Mouse (Mus musculus) Patski (cell line): ENCODE data around the gene Aph1a. TPM values are rescaled to one million over a fixed set of nuclear protein-coding genes. Genes with fewer than 3 reads are reported as not detected.
A peak's percentile ranks its signal among the peaks of the same experiment; 100 is the strongest.

Experiments
- ATAC-seq: fragments of 100-300 bp; one replicate; pipeline ENCODE4 v1.8.0; 2021
- CTCF ChIA-PET: fragments of 350-600 bp; sonication (Branson Sonifier 250); formaldehyde crosslinking; loops from one replicate; lab custom pipeline; 2022; ENCODE audit warnings: inconsistent platforms; lab: Charles Lee
- POLR2A ChIA-PET: fragments of 350-600 bp; sonication (Branson Sonifier 250); formaldehyde crosslinking; loops from one replicate; lab custom pipeline; 2022; ENCODE audit warnings: antibody characterized with exemption, inconsistent platforms; lab: Charles Lee
- DNase-seq: peaks from one replicate; pipeline ENCODE4 v3.0.0-alpha.2; 2011; ENCODE audit warnings: low read depth, low spot score
- H3K27me3 ChIP-seq: fragments of 371-371 bp; one replicate; pipeline ENCODE4 v1.5.1; 2021
- CTCF ChIP-seq: fragments of 100-300 bp; IDR thresholded peaks from one replicate; pipeline ENCODE4 v1.5.1; 2021
- in situ Hi-C: fragments of 300-500 bp; cut with MboI; formaldehyde crosslinking; loops from 3 replicates; pipeline ENCODE4 v1.11.1; 2018; ENCODE audit warnings: low pct_unique_long_range_greater_than_20kb, mixed read lengths
- polyA plus RNA-seq: library from polyadenylated mRNA; unstranded; gene quantifications from one replicate; pipeline ENCODE4 v1.2.3, GENCODE M21; 2021

Gene Aph1a
- polyA plus RNA-seq, 1 experiment from 2014 or later, result 297 TPM

DNA sequence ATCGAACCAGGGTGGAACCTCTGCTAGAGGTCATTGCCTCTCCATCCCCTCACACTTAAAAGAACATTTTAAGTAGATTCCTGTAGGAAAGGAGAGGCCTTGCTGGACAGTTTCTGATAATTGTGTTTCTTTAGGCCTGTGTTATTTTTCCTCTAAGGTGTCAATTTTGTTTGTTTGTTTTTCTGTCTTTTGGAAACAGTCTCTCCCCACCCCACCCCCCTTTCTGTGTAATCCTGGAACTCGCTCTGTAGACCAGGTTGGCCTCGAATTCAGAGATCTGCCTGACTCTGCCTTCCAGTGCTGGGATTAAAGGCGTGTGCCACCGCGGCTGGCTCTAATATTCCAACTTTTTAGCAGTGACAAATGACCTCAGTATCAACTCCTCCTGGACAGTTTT is 34.5 kb downstream of the Aph1a start:
- ATAC-seq, result no peak
- POLR2A ChIA-PET, result interaction anchor here (1.2 kb wide), 2 partner anchors 21 to 55 kb away, joined by 3 to 5 read pairs; no protein-coding TSS in a partner anchor
- no peak for DNase-seq

DNA sequence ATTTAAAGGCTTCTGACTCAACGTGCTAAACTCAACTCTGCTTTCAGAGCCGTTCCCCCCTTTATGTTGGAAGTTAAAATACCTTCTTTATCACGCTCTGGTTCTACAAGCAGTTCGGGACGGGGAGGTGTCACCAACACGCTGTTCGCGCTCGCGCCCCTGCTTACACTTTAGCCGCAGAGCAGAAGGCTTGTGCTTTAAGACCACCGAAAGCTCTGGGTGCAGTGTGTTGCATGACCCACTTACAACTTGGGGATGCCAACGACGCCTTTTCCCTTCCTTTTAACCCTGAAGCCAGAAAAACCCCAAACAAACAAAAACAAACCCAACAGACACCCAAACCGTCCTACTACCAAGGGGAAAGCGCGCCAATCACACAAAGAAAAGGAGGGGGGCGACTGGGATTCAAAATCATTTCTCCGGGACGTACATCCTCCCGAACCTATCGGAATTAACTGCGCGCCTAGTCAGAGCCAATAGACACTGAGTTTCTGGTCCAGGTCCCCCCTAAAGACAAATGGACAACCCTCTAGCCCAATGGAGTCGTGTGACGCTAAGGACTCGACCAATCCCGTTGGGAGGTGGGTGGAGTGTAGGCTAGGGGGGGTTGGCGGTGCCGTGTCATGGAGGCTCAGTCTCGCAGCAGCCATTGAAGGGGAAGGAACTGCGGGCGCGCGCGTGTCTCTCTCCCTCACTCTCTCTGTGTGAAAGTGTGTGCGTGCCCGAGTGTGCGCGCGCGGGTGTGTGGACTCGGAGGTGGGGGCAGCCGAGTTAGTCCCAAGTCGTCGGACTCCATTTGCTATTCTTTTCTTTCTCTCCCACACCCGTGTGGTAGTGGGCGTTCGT is 35.1 kb downstream of the Aph1a start, which contains the start of gene Anp32e:
Gene Anp32e (plus strand): TSS at position 589 of the 846 bp plus-strand sequence.
- DNase-seq (peak; percentile 99), ATAC-seq (peak; percentile 99)
- no peaks in the 10 kb centered on the region for H3K27me3 ChIP-seq
- ChIA-PET POLR2A (interaction anchor here (1.2 kb wide), 1 partner anchor 21 kb away, joined by 5 read pairs; no protein-coding TSS in a partner anchor), CTCF (no interaction called here)
- TF ChIP-seq CTCF, result no peak
- in situ Hi-C loops, result no loop called here

More for the DNA sequence above, 34.5 kb downstream of the Aph1a start:
- no peak for TF ChIP-seq CTCF
- CTCF ChIA-PET, result no interaction called here
- in situ Hi-C loops, result no loop called here
- H3K27me3 ChIP-seq, result no peaks in the 10 kb centered on the region

DNA sequence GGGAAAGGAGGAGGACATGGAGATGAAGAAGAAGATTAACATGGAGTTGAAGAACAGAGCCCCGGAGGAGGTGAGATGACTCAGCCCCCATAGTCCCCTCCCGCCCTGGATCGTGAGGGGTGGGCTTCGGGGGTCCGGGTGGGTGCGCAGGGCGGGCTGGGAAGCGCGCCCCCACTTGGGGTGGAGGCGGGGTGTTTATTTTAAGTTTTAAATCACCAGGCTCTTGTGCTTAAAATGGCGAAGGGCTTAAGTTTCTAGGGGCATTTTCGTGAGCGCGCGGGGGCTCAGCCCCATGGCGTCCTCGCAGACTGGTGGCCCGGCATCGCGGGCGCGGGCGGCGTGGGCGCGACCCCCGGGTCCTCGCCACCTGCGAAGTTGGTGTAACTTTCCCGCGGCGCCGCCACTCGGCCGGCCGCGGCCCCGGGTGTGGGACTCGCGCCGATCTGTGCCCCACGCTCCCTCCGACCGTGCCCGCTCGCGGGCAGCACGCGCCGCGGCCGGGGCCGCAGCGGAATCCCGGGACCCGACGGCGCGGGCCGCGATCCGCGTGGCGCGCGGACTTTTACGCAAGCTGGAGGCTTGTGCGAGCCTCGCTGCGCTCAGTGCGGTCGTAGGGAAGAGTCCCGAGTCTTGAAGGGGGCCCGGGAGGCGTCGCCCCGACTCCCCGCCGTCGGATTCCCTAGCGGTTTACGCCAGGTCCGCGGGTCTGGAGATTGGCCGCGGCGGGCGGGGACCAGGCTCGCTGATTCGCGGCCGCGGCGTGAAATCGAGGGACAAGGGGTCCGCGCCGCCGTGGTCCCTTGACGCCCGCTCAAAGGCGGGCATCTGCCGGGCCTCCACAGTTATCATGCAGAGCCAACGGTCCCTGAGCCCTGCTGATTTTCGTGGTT is 36.1 kb downstream of the Aph1a start:
- ATAC-seq, result peak; percentile 4
- in situ Hi-C loops, result no loop called here
- ChIA-PET CTCF (interaction anchor here (1.1 kb wide), 1 partner anchor 40 kb away, joined by 4 read pairs; no protein-coding TSS in a partner anchor), POLR2A (interaction anchor here (1.1 to 2.3 kb wide), 2 partner anchors 13 to 23 kb away, joined by 4 to 16 read pairs; no protein-coding TSS in a partner anchor)
- no peak for DNase-seq
- TF ChIP-seq CTCF, result no peak
- no peaks in the 10 kb centered on the region for H3K27me3 ChIP-seq

DNA sequence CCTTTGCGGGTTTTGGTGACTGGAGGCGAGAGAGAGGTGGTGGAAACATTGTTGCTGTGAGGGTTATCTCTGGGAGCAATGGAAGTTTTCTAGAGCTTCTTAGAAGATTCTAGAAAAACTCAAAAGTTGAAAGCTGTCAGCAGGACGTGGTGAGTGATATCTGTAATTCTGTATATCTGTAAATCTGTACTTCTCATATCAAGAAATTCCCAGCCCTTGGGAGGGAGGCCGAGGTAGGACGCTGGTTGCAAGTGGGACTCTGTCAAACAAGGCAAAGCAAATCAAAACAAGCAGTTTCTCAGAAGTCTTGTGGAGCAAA is 36.7 kb downstream of the Aph1a start:
- POLR2A ChIA-PET, result interaction anchor here (1.1 to 2.3 kb wide), 2 partner anchors 12 to 24 kb away, joined by 4 to 16 read pairs; no protein-coding TSS in a partner anchor
- ATAC-seq, result no peak
- in situ Hi-C loops, result no loop called here
- CTCF ChIA-PET, result interaction anchor here (0.8 to 1.1 kb wide), 4 partner anchors 24 to 53 kb away, joined by 3 to 6 read pairs (median 4); no protein-coding TSS in a partner anchor
- DNase-seq, result no peak
- H3K27me3 ChIP-seq, result no peaks in the 10 kb centered on the region
- TF ChIP-seq CTCF, result no peak

DNA sequence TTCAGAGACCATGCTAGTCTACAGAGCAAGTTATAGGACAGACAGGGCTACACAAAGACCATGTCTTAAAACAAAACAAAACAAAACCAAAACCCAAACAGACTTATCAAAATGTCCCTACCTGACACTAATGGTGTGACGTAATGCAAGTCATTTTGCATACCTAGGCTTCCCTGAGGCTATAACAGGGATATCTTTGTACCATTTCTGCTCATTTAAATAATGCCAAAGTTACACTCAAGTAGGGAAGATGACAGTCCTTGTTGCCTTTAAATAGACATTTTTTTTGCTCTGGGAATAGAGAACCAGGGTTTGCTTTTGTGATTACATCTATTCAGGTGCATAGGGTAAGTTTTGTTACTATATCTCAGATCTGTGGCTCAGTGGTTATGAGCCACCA is 37.7 kb downstream of the Aph1a start:
- no peak for ATAC-seq
- no peaks in the 10 kb centered on the region for H3K27me3 ChIP-seq
- in situ Hi-C loops, result no loop called here
- CTCF ChIA-PET, result interaction anchor here (1.0 to 1.1 kb wide), 2 partner anchors 25 to 41 kb away, joined by 4 to 6 read pairs; no protein-coding TSS in a partner anchor
- no peak for DNase-seq
- no peak for TF ChIP-seq CTCF
- POLR2A ChIA-PET, result interaction anchor here (1.1 to 2.3 kb wide), 2 partner anchors 11 to 25 kb away, joined by 4 to 16 read pairs; no protein-coding TSS in a partner anchor

DNA sequence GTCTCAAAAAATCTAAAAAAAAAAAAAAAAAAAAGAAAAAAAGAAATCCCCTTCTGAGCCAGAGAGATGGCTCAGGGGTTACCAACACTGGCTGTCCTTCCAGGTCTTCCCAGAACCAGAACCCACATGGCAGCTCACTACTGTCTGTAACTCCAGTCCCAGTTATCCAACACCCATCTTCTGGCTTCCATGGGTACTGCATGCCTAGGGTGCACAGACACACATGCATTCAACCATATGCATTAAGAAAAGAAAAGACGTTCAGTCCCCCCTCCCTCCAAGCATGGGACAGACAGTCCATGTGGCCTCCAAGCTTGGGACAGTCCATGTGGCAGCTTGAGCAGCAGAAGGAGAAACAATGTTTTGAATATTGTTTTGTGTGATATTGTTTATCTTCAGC is 38.4 kb downstream of the Aph1a start:
- TF ChIP-seq CTCF, result no peak
- no peaks in the 10 kb centered on the region for H3K27me3 ChIP-seq
- POLR2A ChIA-PET, result interaction anchor here (0.6 to 2.3 kb wide), 2 partner anchors 23 to 26 kb away, joined by 3 to 16 read pairs; no protein-coding TSS in a partner anchor
- in situ Hi-C loops, result no loop called here
- CTCF ChIA-PET, result interaction anchor here (1.0 to 2.2 kb wide), 5 partner anchors 11 to 32 kb away, joined by 3 to 13 read pairs (median 5); no protein-coding TSS in a partner anchor
- no peak for ATAC-seq
- DNase-seq, result no peak

DNA sequence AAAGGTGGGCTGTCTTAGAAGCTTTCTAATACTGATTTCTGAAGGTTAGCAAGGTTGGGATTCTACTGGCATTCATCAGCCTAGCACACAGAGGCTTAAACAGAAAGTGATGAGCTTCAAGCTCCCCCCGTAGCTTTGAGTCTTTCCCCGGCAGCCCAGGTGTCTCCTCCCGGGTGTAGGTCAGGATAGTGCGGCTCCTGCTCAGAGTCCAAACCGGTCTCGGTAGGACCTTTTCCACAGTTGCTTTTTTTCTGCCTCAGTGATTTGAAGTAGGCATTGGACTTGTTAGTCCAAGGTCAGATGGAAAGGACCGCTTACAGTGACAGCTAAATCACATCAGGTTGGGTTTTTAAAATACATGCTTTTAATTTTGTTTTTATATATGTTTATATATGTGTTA is 38.8 kb downstream of the Aph1a start:
- no peak for ATAC-seq
- no peak for TF ChIP-seq CTCF
- in situ Hi-C loops, result no loop called here
- CTCF ChIA-PET, result interaction anchor here (1.0 to 2.2 kb wide), 5 partner anchors 12 to 31 kb away, joined by 3 to 13 read pairs (median 5); no protein-coding TSS in a partner anchor
- no peak for DNase-seq
- no peaks in the 10 kb centered on the region for H3K27me3 ChIP-seq
- POLR2A ChIA-PET, result interaction anchor here (0.6 kb wide), 1 partner anchor 24 kb away, joined by 3 read pairs; no protein-coding TSS in a partner anchor

DNA sequence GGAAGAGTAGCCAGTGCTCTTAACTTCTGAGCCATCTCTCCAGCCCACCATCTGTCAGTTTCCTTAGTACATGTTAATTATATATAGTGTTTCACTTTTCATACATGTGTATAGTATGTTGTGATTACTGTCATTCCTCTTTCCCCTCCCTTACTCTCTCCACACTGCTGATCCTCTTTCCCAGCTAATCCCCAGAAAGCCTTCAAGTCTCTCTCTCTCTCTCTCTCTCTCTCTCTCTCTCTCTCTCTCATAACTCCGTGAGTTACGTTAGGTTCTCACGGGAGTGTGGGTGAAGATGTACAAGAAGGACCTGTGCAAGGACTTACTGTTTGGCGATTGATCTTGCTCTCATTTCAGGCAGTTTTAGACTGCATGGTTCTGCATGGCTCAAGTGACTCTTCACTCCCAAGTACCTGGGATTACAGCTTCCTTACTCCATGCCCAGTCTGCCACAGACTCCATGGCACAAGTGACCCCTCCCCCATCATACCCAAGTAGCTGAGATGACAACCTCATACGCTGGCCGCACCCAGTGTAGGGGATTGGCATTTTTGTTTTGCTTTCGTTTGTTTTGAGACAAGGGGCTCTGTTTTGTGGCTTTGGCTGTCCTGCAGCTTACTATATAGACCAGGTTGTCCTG is 39.5 kb downstream of the Aph1a start:
- DNase-seq, result no peak
- CTCF ChIA-PET, result interaction anchor here (1.0 to 2.2 kb wide), 7 partner anchors 9 to 31 kb away, joined by 3 to 13 read pairs (median 4); no protein-coding TSS in a partner anchor
- in situ Hi-C loops, result no loop called here
- POLR2A ChIA-PET, result no interaction called here
- ATAC-seq, result no peak
- no peak for TF ChIP-seq CTCF
- no peaks in the 10 kb centered on the region for H3K27me3 ChIP-seq

DNA sequence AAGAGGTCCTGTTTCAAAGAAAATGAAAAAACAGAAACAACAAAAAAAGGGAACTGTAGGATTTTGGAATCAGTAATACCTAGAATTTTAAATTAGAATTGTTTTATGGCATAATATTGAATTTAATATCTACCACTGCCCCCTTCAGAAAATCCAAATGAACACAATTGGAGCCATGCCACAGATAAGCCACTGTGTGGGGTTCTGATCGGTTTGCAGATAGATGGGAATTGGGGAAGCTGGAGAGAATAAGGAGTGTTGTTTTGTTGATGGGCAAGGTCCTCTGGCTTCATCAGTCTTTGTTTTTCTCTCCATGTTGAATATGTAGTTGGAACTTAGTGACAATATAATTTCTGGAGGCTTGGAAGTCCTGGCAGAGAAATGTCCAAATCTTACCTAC is 40.7 kb downstream of the Aph1a start:
- no peak for DNase-seq
- ATAC-seq, result no peak
- no peaks in the 10 kb centered on the region for H3K27me3 ChIP-seq
- TF ChIP-seq CTCF, result no peak
- ChIA-PET POLR2A (no interaction called here), CTCF (interaction anchor here (0.6 to 1.3 kb wide), 4 partner anchors 11 to 25 kb away, joined by 3 to 4 read pairs (median 4); no protein-coding TSS in a partner anchor)
- in situ Hi-C loops, result no loop called here
